Mouse (Mus musculus): Measurements from ENCODE around the gene Otx1.

Otx1 gene

GRCm38 (mm10) chr11:21999396-22000315, 3.0 kb downstream of the Otx1 start:
- DNase-seq (ENCODE audit: low read depth, low spot score), result no peak

GRCm38 (mm10) chr11:21998141-21999047, 4.3 kb downstream of the Otx1 start:
- DNase-seq (ENCODE audit: low read depth, low spot score), result no peak

GRCm38 (mm10) chr11:21997561-21998140, 5.0 kb downstream of the Otx1 start:
- DNase-seq (ENCODE audit: low read depth, low spot score), result no peak

- DNase-seq (ENCODE audit: low read depth, low spot score), result no peak
These were observed 5.8 kb downstream of the Otx1 start for GRCm38 (mm10) chr11:21996661-21997560.

GRCm38 (mm10) chr11:21996325-21996647, 6.4 kb downstream of the Otx1 start:
- no peak for DNase-seq (ENCODE audit: low read depth, low spot score)

- DNase-seq (ENCODE audit: low read depth, low spot score), result no peak
These were observed 7.0 kb downstream of the Otx1 start for GRCm38 (mm10) chr11:21995534-21996324.

GRCm38 (mm10) chr11:21994377-21995370, 8.0 kb downstream of the Otx1 start:
- no peak for DNase-seq (ENCODE audit: low read depth, low spot score)

GRCm38 (mm10) chr11:21993597-21994376, 8.9 kb downstream of the Otx1 start:
- no peak for DNase-seq (ENCODE audit: low read depth, low spot score)

- no peak for DNase-seq (ENCODE audit: low read depth, low spot score)
These were observed 9.7 kb downstream of the Otx1 start for GRCm38 (mm10) chr11:21992761-21993596.

GRCm38 (mm10) chr11:21988398-21988946, 14.2 kb downstream of the Otx1 start:
- DNase-seq (ENCODE audit: low read depth, low spot score), result no peak

GRCm38 (mm10) chr11:21985118-21985517, 17.6 kb downstream of the Otx1 start:
- DNase-seq (ENCODE audit: low read depth, low spot score), result no peak

- no peak for DNase-seq (ENCODE audit: low read depth, low spot score)
These were observed 28.6 kb downstream of the Otx1 start for GRCm38 (mm10) chr11:21974005-21974531.

GRCm38 (mm10) chr11:21973597-21973996, 29.1 kb downstream of the Otx1 start:
- DNase-seq (ENCODE audit: low read depth, low spot score), result no peak

- no peak for DNase-seq (ENCODE audit: low read depth, low spot score)
These were observed 33.8 kb downstream of the Otx1 start for GRCm38 (mm10) chr11:21968922-21969321.

GRCm38 (mm10) chr11:21955167-21955566, 47.5 kb downstream of the Otx1 start:
- DNase-seq (ENCODE audit: low read depth, low spot score), result no peak

GRCm38 (mm10) chr11:21951657-21952237, 51.0 kb downstream of the Otx1 start:
- no peak for DNase-seq (ENCODE audit: low read depth, low spot score)
